Mouse (Mus musculus) brain, embryonic 14.5 days (tissue): ENCODE results near the gene Cd86.

Experiments used
- CTCF ChIP-seq: fragments of 200-500 bp; IDR thresholded peaks from 2 replicates; pipeline ENCODE4 v1.5.1; 2012; ENCODE audit warnings: inconsistent platforms, mild to moderate bottlenecking, moderate library complexity, borderline replicate concordance; ENCODE audit not compliant: insufficient read depth, insufficient read length; ENCODE audit errors: extremely low read depth
- POLR2A ChIP-seq: fragments of 200-500 bp; IDR thresholded peaks from 2 replicates; pipeline ENCODE4 v1.6.1; 2012; ENCODE audit warnings: mild to moderate bottlenecking, inconsistent platforms, borderline replicate concordance; ENCODE audit not compliant: poor library complexity, insufficient read depth, insufficient read length, severe bottlenecking; ENCODE audit errors: extremely low read depth

DNA sequence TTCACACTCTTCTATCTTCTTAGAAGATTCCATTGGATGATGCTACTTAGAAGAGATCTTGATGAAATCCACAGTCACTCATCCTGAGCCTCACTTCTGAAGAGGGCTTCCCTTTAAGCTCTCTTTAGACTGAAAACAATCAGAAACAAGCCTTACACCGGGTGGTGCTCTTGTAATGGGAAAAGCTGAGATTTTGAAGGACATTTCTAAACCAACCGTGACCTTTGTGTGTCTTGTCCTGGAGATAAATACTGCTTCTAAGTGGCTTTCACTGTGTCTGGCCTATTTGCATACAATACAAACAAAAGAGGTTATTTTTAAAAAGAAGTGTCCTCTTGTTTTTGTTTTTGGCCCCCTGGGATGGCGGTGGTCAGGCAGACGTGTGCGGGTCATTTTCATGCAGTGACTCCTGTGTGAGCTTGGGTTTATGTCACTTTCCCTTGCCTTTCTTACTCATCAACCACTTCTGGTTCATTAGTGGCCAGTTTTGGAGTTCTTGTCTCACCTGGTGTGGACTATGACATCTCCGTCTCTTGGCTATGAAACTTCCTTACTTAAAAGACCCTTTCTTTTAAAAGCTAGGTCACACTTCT is 14.6 kb downstream of the Cd86 start:
- no peak for TF ChIP-seq CTCF
- no peak for TF ChIP-seq POLR2A
